Mouse (Mus musculus): ENCODE measurements around the gene Nuak1. TPM values are rescaled to one million over a fixed set of nuclear protein-coding genes. Genes with fewer than 3 reads are reported as not detected.

Nuak1 gene
- polyA plus RNA-seq, 1 experiment: not detected

- Histone ChIP-seq H3K4me3 (ENCODE audit: insufficient read depth, low read depth, low read length) (no peak overlapping the region), H3K27ac (ENCODE audit: insufficient read depth, low read depth, low read length) (no peak overlapping the region), H3K4me1 (ENCODE audit: control insufficient read depth, insufficient read depth, low read length) (peaks cover 17% of the 10 kb centered on the region)
- 96% methylated on average over 11 of the region's 11 CpGs for WGBS
- TF ChIP-seq CTCF (IDR thresholded peaks at IDR 0.05; ENCODE audit: insufficient read depth, low read depth, low read length): no peak
- TF ChIP-seq POLR2A (IDR thresholded peaks at IDR 0.05; ENCODE audit: insufficient read depth, low read depth, low read length): no peak
These were observed 70.6 kb downstream of the Nuak1 start for GRCm38 (mm10) chr10:84369646-84370314.

- peaks cover 16% of the 10 kb centered on the region for H3K4me1 ChIP-seq (ENCODE audit: control insufficient read depth, insufficient read depth, low read length)
- H3K27ac ChIP-seq (ENCODE audit: insufficient read depth, low read depth, low read length): no peak overlapping the region
- H3K4me3 ChIP-seq (ENCODE audit: insufficient read depth, low read depth, low read length): no peak overlapping the region
- TF ChIP-seq CTCF (IDR thresholded peaks at IDR 0.05; ENCODE audit: insufficient read depth, low read depth, low read length) (no peak), POLR2A (IDR thresholded peaks at IDR 0.05; ENCODE audit: insufficient read depth, low read depth, low read length) (no peak)
- 95% methylated on average over 3 of the region's 3 CpGs for WGBS
These were observed 72.2 kb downstream of the Nuak1 start for GRCm38 (mm10) chr10:84368185-84368584.

GRCm38 (mm10) chr10:84365166-84365865, 75.1 kb downstream of the Nuak1 start:
- TF ChIP-seq POLR2A (IDR thresholded peaks at IDR 0.05; ENCODE audit: insufficient read depth, low read depth, low read length) (no peak), CTCF (IDR thresholded peaks at IDR 0.05; ENCODE audit: insufficient read depth, low read depth, low read length) (no peak)
- WGBS: 79% methylated on average over 7 of the region's 7 CpGs
- Histone ChIP-seq H3K4me1 (ENCODE audit: control insufficient read depth, insufficient read depth, low read length) (no peaks in the 10 kb centered on the region), H3K27ac (ENCODE audit: insufficient read depth, low read depth, low read length) (no peak overlapping the region), H3K4me3 (ENCODE audit: insufficient read depth, low read depth, low read length) (no peak overlapping the region)

- TF ChIP-seq POLR2A (IDR thresholded peaks at IDR 0.05; ENCODE audit: insufficient read depth, low read depth, low read length): no peak
- no peak for TF ChIP-seq CTCF (IDR thresholded peaks at IDR 0.05; ENCODE audit: insufficient read depth, low read depth, low read length)
- H3K4me3 ChIP-seq (ENCODE audit: insufficient read depth, low read depth, low read length): no peak overlapping the region
- H3K4me1 ChIP-seq (ENCODE audit: control insufficient read depth, insufficient read depth, low read length): no peaks in the 10 kb centered on the region
- WGBS: 87% methylated on average over 7 of the region's 7 CpGs
- H3K27ac ChIP-seq (ENCODE audit: insufficient read depth, low read depth, low read length): no peak overlapping the region
These were observed 76.6 kb downstream of the Nuak1 start for GRCm38 (mm10) chr10:84363833-84364232.

- no peaks in the 10 kb centered on the region for H3K4me1 ChIP-seq (ENCODE audit: control insufficient read depth, insufficient read depth, low read length)
- 95% methylated on average over 4 of the region's 4 CpGs for WGBS
- no peak for TF ChIP-seq POLR2A (IDR thresholded peaks at IDR 0.05; ENCODE audit: insufficient read depth, low read depth, low read length)
- no peak for TF ChIP-seq CTCF (IDR thresholded peaks at IDR 0.05; ENCODE audit: insufficient read depth, low read depth, low read length)
- H3K27ac ChIP-seq (ENCODE audit: insufficient read depth, low read depth, low read length): no peak overlapping the region
- no peak overlapping the region for H3K4me3 ChIP-seq (ENCODE audit: insufficient read depth, low read depth, low read length)
These were observed 79.4 kb downstream of the Nuak1 start for GRCm38 (mm10) chr10:84360953-84361352.

- H3K4me1 ChIP-seq (ENCODE audit: control insufficient read depth, insufficient read depth, low read length): no peaks in the 10 kb centered on the region
- WGBS: 90% methylated on average over 9 of the region's 9 CpGs
- TF ChIP-seq POLR2A (IDR thresholded peaks at IDR 0.05; ENCODE audit: insufficient read depth, low read depth, low read length): no peak
- no peak for TF ChIP-seq CTCF (IDR thresholded peaks at IDR 0.05; ENCODE audit: insufficient read depth, low read depth, low read length)
- no peak overlapping the region for H3K27ac ChIP-seq (ENCODE audit: insufficient read depth, low read depth, low read length)
- no peak overlapping the region for H3K4me3 ChIP-seq (ENCODE audit: insufficient read depth, low read depth, low read length)
These were observed 80.0 kb downstream of the Nuak1 start for GRCm38 (mm10) chr10:84360391-84360790.

- Histone ChIP-seq H3K27ac (ENCODE audit: insufficient read depth, low read depth, low read length) (no peak overlapping the region), H3K4me3 (ENCODE audit: insufficient read depth, low read depth, low read length) (no peak overlapping the region), H3K4me1 (ENCODE audit: control insufficient read depth, insufficient read depth, low read length) (no peaks in the 10 kb centered on the region)
- TF ChIP-seq POLR2A (IDR thresholded peaks at IDR 0.05; ENCODE audit: insufficient read depth, low read depth, low read length) (no peak), CTCF (IDR thresholded peaks at IDR 0.05; ENCODE audit: insufficient read depth, low read depth, low read length) (no peak)
- WGBS: 92% methylated on average over 4 of the region's 4 CpGs
These were observed 81.7 kb downstream of the Nuak1 start for GRCm38 (mm10) chr10:84358738-84359120.

GRCm38 (mm10) chr10:84357997-84358737, 82.2 kb downstream of the Nuak1 start:
- no peak overlapping the region for H3K4me3 ChIP-seq (ENCODE audit: insufficient read depth, low read depth, low read length)
- H3K4me1 ChIP-seq (ENCODE audit: control insufficient read depth, insufficient read depth, low read length): no peaks in the 10 kb centered on the region
- TF ChIP-seq CTCF (IDR thresholded peaks at IDR 0.05; ENCODE audit: insufficient read depth, low read depth, low read length) (no peak), POLR2A (IDR thresholded peaks at IDR 0.05; ENCODE audit: insufficient read depth, low read depth, low read length) (no peak)
- WGBS: 31% methylated on average over 4 of the region's 4 CpGs
- H3K27ac ChIP-seq (ENCODE audit: insufficient read depth, low read depth, low read length): no peak overlapping the region

- Histone ChIP-seq H3K27ac (ENCODE audit: insufficient read depth, low read depth, low read length) (no peak overlapping the region), H3K4me1 (ENCODE audit: control insufficient read depth, insufficient read depth, low read length) (no peaks in the 10 kb centered on the region), H3K4me3 (ENCODE audit: insufficient read depth, low read depth, low read length) (no peak overlapping the region)
- 79% methylated on average over 4 of the region's 4 CpGs for WGBS
- no peak for TF ChIP-seq CTCF (IDR thresholded peaks at IDR 0.05; ENCODE audit: insufficient read depth, low read depth, low read length)
These were observed 82.8 kb downstream of the Nuak1 start for GRCm38 (mm10) chr10:84357593-84357992.

Data from olfactory bulb, adult 2 months (tissue).